Mouse (Mus musculus): ENCODE measurements around the gene Nova1. TPM values are rescaled to one million over a fixed set of nuclear protein-coding genes. Genes with fewer than 3 reads are reported as not detected.

The Nova1 gene
- total RNA-seq (2014; fragmentation: Nextera tagmentation) (not detected in 2 replicates), total RNA-seq (2017) (not detected in 2 replicates)

DNA sequence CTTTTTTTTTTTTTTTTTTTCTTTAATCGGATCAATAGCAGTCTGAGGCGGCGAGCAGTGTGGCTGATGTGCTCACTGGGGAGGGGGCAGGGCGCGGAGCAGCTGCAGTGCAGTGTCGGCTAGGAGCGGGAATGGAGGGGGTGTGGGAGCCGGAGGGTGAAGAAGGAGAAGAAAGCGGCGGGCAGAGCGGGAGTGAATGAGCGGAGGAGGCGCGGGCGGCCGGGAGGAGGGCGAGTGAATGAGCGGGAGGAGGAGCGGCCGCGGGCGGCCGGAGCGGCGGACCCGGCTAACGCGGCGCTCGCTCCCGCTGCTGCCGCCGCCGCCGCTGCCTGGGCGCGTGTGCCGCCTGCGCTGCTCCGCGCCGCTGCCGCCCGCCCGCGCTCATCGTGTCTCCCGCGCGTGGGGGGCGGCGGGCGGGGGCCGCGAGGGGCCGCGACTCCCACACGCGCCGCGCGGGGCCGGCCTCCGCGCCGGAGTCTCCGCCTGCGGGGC is at the start of gene Nova1:
TSS of gene Nova1 (minus strand) at position 74 of the 492 bp plus-strand sequence.
- ATAC-seq (replicated peaks; ENCODE audit: low FRiP score, low TSS enrichment, poor library complexity, severe bottlenecking) = no peak

DNA sequence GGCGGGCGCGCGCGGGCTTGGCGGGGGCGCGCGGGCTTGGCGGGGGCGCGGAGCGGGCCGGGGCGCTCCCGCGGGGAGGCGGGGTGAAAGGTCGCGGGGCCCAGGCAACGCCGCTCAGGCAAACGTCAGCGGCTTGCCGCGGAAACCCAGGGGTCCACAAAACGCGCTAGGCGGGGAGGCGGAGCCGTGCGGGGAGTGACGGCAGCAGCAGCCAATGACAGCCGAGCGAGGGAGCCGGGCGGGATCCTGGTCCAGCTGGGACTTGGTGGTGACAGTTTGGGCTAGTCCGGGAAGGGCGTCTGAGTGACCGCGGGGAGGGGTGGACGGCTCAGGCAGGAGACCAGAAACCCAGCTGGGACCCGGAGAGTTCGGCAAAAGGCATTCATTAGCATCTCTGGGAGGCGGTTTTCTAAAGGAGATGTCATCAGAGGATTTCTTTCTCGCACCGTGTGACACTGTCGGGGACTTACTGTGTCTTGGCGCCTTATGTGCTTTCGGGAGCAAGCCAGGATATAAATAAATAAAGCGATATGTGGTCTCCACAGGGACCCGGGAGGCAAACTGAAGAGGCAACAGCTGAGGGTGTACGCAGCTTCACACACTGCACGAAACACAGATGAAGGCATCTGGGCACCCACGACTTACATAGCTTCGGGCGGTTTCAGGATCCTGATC is 756 bp upstream of the Nova1 start:
- ATAC-seq (replicated peaks; ENCODE audit: low FRiP score, low TSS enrichment, poor library complexity, severe bottlenecking) = peak; percentile 85

DNA sequence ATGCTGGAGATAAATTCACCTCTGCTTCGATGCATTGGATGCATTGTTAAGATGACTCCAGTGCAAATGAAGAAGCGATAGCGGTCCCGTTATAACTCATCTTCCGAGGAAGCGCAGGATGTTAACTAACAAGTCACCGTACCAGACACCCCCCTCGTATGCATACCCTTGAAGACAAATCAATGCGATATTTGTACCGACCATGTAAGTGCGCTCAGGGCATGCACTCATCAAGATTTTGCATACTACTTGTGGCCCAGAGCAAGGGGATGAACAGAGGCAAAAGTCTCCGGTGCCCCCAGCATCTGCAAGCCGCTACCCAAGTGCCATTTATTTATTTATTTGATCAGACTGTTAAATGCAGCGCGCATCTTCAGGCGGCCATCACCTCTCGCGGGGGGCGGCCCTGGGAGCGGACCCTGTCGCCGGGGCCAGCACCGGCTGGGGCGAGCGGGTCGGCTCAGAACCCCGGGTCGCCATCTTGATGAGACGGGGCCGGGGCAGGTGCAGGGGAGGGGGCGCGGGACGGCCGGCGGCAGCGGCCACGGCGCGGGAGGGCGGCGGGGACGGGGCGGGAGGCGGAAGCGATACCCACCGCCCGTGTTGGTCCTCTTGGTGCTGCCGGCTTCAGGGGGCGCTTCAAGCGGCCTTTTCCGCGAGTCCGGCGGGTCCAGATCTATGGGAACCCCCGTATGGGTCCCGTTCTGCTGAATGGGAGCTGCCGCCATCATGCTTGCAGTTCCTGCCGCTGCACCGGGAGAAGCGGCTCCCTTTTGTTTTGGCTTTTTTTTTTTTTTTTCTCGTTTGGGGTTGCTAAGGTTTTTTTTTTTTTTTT is 491 bp downstream of the Nova1 start:
- ATAC-seq (replicated peaks; ENCODE audit: low FRiP score, low TSS enrichment, poor library complexity, severe bottlenecking) = no peak

DNA sequence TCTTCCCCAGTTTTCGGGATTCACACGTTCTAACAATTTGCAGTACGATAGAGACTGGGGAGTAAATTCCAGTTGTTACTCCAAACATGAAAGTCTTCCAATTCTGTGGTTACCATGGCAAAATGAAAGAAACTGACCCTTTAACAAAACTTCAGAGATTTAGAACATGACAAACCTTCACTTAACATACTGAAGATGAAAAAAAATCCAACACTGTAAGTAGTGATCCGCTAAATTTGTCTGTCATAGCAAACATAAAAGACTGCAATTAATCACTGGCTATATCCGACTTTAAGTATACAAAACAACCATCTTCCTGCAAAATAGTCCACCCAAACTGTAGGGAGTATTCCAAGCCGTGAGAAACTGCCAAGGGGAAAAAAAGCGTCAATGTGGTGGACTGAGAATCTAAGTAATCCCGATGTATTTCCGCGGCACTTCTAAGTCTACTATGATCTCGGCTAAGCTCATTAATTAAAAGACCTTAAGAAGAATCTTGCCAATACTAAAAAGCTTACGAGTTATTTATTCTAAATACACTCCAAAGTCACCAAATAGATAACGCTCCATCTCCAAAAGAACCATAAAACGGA is 1.4 kb downstream of the Nova1 start:
- ATAC-seq (replicated peaks; ENCODE audit: low FRiP score, low TSS enrichment, poor library complexity, severe bottlenecking) = no peak

DNA sequence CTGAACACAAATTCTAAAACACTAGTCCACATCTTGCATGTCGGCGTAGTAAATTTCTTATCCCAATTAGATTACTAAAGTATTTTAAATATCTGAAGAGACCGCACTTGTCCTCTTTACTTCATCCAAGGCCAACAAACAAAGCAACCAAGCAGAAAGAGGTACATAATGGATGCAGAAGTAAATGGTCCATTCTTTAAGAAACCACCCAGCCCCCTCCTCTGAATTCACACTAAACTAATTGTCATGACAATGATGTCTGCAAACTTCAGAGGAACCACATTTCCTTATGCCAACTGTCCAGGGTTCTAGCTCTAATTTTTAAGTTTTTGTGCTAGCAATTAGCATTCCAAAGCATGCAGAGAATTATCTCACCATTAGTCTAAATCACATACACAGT is 2.4 kb downstream of the Nova1 start:
- no peak for ATAC-seq (replicated peaks; ENCODE audit: low FRiP score, low TSS enrichment, poor library complexity, severe bottlenecking)

DNA sequence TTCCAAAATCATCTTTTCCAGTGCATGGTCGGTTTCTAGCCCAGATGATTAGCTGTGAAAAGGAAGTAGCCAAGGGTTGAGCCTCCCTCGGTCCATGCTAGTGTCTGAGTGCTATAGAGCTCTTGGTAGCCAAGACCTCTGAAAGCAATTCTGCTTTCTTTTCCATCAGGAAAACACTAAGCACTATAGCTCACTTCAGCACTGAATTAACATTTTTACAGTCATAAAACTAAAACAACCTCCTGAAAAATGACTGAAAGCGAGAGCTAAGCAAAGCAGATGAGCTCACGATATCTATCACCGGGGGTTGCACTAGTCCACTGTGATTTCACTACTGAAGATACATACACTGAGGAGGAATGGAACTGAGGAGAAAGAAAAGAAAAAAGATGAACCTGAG is 3.0 kb downstream of the Nova1 start:
- no peak for ATAC-seq (replicated peaks; ENCODE audit: low FRiP score, low TSS enrichment, poor library complexity, severe bottlenecking)

DNA sequence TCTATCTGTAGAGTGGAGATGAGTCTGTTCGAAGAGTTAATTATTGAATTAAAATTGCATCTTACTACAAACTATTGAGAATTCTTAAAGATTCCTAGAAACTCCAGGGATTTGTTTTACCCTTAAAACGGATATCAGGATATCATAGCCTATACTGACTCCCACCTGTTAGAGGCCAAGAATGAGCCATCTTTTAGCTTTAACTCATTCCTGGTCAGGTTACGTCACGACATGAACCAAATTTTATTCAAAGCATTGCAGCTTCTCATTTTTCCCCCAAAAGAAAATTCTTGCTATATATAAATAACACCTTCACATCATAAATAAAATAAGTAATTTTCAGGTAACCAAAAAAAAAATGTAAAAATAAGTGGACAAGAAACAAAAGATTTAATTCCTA is 3.9 kb downstream of the Nova1 start:
- ATAC-seq (replicated peaks; ENCODE audit: low FRiP score, low TSS enrichment, poor library complexity, severe bottlenecking) = no peak

DNA sequence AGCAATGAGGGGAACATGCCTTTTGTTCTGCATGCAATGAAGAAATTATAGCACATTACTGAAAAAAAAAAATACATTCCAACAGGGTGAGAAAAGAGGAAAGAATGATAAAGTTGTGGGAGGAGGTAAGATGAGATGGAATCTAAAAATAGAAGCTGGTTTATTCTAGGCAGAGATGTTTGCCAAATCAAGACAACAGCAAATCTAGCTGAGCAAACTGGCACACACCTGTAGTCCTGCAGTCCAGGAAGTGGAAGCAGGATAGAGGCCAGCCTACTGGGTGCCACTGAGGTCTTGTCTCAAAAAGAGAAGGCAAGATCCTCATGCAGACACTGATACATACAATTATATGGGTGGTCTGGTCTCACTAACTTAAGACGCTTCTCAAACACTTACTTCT is 17.4 kb downstream of the Nova1 start:
- ATAC-seq (replicated peaks; ENCODE audit: low FRiP score, low TSS enrichment, poor library complexity, severe bottlenecking) = no peak

DNA sequence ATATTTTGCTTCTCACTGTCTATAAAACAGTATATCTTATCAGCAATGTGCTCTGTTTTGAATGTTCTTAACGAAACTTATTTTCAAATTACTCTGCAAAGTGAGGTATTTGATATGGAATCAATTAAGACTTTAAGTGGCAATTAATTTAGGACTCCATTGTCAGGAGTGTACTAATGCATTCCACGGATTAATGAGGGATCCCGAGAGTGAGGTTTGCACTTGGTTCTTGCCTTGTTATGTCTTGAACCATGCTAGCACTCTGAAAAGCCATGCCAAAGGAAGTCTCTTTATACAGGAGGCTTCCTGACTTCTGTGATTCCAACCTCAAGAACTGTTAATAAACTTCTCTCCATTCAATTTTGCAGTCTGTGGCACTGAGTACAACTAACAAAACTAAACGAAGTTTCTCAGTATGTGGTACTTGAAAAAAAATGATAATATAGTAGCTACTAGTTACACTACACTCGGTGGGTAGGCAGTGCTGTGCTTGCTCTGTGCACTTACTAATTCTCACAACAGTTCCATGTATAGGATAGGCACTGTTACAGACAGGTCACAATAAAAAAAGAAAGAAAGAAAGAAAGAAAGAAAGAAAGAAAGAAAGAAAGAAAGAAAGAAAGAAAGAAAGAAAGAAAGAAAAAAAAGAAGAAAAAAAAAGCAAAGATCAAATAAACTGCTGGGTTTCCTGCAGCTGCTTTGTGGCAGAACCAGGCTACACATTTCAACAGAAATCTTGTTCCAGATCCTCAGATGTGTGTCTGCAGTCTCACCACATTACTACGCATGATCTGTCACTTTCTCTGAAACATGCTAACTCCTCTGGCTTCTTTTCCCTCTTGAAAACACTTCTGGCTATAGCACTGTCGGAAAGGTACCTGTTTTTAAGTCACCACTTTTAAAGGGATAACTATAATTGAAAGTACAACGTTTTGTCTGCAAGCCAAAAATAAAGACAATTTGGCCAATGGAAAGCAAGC is 36.1 kb downstream of the Nova1 start:
- ATAC-seq (replicated peaks; ENCODE audit: low FRiP score, low TSS enrichment, poor library complexity, severe bottlenecking) = no peak

DNA sequence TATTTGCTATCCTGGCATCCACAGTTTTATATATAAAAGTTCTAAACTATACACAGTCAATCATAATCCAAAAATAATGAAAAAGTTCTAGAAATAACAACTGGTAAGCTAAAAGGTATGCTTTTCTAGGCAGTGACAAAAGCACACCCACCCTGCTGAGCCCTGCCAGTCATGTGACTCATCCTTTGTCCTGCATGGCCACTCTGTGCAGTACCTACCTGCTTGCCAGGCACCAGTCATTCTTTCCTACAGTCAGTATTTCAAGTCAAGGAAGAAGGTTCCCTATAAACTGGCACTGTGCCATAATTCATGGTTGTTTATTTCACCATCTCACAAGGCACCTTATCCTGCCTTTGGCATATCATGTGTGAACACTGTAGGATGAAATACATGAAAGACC is 37.2 kb downstream of the Nova1 start:
- ATAC-seq (replicated peaks; ENCODE audit: low FRiP score, low TSS enrichment, poor library complexity, severe bottlenecking) = no peak

DNA sequence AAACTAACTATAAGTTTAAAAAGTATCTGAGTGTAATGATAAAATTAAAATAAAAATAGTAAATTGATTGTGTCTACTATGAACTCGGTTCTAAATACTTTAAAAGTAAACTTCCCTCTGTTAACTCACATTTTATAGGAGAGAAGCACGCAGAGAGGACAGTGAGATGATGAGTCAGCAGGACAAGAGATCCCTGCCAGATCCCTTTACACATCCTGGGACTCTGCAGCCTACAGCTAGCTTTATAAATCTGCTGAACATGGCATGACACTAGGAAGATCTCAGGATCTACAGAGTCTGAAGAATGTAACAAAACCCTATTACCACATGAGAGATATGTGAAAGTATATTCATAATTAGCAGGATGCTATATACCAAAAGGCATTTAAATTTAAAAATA is 37.7 kb downstream of the Nova1 start:
- ATAC-seq (replicated peaks; ENCODE audit: low FRiP score, low TSS enrichment, poor library complexity, severe bottlenecking) = no peak

DNA sequence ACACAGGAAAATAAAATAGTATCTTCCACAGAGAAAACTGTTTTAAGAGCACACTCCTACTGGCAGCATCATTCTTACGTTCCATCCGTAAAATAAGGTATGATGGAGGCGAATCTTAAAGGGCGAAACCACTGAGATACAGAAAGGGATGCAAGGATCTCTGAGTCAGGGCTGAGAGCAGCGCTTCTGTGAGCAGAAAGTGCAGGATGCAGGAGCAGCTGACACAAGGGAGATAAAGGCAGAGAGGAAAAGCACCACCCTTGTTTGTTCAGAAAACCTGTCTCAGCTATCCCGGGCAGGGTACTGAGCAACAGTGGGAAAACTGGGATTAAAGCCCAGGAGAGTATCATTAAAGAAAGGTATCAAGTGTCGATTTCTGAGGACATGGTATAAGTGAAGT is 59.3 kb downstream of the Nova1 start:
- no peak for ATAC-seq (replicated peaks; ENCODE audit: low FRiP score, low TSS enrichment, poor library complexity, severe bottlenecking)

DNA sequence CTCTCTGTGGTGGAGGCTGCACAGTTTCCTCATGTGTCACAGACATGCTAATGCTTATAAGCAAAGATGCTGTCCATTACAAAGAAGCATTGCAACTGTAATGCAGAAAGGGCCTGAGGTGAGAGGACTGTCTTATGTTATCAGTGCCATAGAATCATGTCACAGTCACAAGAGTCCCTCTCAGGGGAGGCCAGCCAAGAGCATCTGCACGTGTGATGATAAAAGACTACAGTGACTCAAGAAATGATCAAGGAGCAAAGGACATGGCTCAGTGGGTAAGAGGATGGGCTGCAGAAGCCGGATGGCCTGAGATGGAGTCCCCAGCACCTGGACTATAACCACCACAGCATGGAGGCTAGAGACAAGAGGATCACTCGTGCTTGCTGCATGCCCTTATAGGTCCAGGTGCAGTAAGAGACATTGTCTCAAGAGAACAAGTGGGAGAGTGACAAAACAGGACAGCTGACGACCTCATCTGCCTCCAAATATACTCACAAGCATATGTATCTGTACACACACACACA is 64.3 kb downstream of the Nova1 start:
- ATAC-seq (replicated peaks; ENCODE audit: low FRiP score, low TSS enrichment, poor library complexity, severe bottlenecking) = no peak

DNA sequence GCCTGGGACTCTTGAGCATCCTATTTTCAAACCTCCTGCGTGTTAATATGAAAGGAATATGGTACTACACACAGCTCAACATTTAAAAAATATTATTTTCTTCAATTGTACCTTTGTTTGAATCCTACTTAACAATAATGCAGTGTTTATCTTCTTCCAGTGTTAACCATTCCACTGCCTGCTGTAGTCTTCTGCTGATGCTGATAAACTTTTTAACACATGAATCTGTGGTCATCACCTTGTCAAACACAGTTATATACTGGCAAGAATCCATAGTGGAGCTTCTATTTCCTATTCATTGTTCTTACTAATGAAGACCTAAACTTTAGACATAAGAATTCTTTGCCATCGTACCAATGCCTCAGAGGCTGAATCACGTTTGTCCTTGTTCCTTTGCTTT is 65.6 kb downstream of the Nova1 start:
- no peak for ATAC-seq (replicated peaks; ENCODE audit: low FRiP score, low TSS enrichment, poor library complexity, severe bottlenecking)

DNA sequence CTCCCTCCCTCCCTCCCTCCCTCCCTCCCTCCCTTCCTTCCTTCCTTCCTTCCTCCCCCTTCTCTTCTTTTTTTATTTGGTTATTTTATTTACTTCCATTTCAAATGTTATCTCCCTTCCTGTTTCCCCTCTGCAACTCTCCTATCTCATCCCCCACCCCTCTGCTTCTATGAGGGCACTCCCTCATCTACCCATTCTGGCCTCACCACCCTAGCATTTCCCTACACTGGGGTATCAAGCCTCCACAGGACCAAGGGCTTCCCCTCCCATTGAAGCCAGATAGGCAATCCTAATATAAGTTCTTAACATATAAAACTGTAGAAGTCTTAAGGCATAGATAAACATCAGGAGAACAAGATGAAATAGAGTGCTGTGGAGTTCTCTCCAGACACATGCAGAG is 85.5 kb downstream of the Nova1 start:
- no peak for ATAC-seq (replicated peaks; ENCODE audit: low FRiP score, low TSS enrichment, poor library complexity, severe bottlenecking)

DNA sequence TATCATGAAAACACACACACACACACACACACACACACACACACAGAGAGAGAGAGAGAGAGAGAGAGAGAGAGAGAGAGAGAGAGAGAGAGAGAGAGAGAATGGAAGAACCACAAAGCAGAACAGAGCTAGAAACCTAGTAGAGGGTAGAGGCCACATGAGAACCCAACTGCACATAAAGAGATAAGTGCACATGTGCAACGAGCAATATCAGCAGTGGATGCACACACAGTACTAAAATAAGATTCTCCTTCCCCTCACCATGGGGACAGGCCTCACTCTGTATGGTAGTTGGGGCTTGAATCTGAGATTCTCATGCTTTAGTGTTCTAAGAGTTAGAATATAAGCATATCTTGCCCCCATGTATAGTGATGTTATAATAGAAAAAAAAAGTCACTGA is 86.8 kb downstream of the Nova1 start:
- no peak for ATAC-seq (replicated peaks; ENCODE audit: low FRiP score, low TSS enrichment, poor library complexity, severe bottlenecking)

DNA sequence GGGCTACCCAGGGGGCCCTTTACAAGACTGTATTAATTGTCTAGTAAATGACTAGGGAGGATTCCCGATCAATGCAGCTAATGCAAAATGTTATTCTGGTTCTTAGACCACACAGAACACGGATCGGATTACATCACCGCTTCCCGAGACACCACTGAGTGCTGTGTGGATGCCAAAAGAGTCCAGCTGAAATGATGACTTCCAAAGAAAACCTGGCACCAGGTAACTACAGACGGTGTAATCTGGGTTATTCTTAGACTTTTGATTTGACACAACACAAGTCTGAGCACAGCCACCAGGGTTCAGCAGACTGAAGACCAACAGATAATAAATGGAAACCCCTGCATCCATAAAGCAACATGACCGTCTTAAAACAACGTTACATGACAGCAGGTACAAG is 96.8 kb downstream of the Nova1 start:
- no peak for ATAC-seq (replicated peaks; ENCODE audit: low FRiP score, low TSS enrichment, poor library complexity, severe bottlenecking)

DNA sequence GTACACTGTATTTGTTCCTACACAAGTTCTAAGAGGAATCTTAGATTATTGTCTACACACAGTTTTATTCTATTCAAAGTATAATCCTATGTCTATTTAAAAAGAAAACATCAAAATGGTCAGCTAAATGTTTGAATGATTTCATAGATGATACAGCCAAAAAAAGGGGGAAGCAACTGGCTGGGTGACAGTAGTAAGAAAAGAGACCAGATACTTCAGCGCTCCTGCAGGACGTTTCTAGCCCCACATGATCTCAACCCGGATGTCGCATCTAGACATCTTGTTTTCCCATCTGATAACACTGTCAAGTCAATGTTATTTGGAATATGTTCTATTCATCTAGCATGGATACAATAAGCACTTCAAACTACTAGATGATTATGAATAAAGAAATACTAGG is 99.7 kb downstream of the Nova1 start:
- no peak for ATAC-seq (replicated peaks; ENCODE audit: low FRiP score, low TSS enrichment, poor library complexity, severe bottlenecking)

DNA sequence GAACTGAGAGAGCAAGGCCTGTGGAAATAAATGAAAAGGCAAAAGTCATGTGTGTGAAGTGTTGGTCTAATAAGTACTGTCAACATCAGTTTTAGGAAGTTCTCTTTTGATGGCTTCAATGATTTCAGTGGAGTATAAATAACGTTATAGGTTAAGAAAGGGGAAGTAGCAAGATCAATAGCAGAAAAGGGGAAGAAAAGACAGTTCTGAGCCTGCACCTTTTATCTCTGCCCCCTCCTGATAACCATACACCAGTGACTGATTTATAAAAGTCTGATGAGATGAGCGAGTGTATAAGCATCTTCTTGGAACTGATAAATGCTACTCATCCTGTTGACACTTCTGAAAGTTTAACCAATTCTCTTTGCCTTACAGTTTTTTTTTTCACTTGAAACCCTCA is 108.6 kb downstream of the Nova1 start:
- ATAC-seq (replicated peaks; ENCODE audit: low FRiP score, low TSS enrichment, poor library complexity, severe bottlenecking) = no peak
